In the genomic region with DNA sequence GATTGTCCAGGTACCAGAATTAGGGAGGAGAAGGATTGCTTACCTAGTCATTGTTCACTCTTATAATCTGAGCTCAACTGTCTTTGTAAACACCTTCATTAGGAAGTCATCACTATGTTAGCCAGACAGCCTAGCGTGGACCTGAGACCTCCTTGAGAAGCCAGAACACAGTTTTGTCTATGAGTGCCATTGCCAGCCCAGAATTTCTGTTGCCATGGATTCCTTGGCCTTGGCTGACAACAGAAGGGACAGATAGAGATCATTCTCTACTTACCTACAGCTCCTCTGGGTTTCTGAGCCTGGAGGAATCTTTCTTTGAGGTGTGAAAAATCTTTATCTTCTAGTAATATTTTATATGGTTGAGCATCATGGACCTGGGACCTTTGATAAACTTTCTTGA, we compare ENCODE assay signal across 12 mouse cellular contexts.
"Had no signal": no experiment of that assay in that cellular context is flagged by ENCODE, and none has a peak within 500 bp of the region (broad histone marks: within the 10 kb centered on the region; RNA-seq: fewer than 3 reads in every experiment).

No protein-coding gene starts in this region.

- DNase-seq: retina, postnatal 1 day; right cerebral cortex, adult 18-20 months; right cerebral cortex, postnatal 14 days; right cerebral cortex, postnatal 25 days; right cerebral cortex, postnatal 4 days; spleen, adult 18-20 months; thymus, adult 18-20 months; thymus, adult 2 months; thymus, postnatal 14 days; thymus, postnatal 25 days; thymus, postnatal 36 days; thymus, postnatal 4 days had no signal
